Mouse (Mus musculus) hindbrain, embryonic 16.5 days (tissue): Measurements from ENCODE around the gene Cript. TPM values are rescaled to one million over a fixed set of nuclear protein-coding genes. Genes with fewer than 3 reads are reported as not detected.

Experiments used
- ATAC-seq: fragments of 200-750 bp; cut with Nextera tagmentation; 2 replicates; pipeline ENCODE4 v1.8.0; 2017; ENCODE audit warnings: moderate TSS enrichment, moderate library complexity
- H3K27ac ChIP-seq: fragments of 300-500 bp; sonication (generic); 2 replicates; pipeline ENCODE4 v1.5.1; 2014; ENCODE audit warnings: low read depth, mild to moderate bottlenecking, control low read depth, low read length, moderate library complexity
- H3K27me3 ChIP-seq: fragments of 300-500 bp; sonication (generic); replicated peaks from 2 replicates; pipeline ENCODE4 v1.6.1; 2014; ENCODE audit warnings: low read length; ENCODE audit not compliant: control insufficient read depth, insufficient read depth
- H3K36me3 ChIP-seq: fragments of 300-500 bp; sonication (generic); 2 replicates; pipeline ENCODE4 v1.6.1; 2014; ENCODE audit warnings: mild to moderate bottlenecking, low read length, moderate library complexity, mixed read lengths; ENCODE audit not compliant: control insufficient read depth, insufficient read depth
- H3K4me1 ChIP-seq: fragments of 300-500 bp; sonication (generic); 2 replicates; pipeline ENCODE4 v1.6.1; 2014; ENCODE audit warnings: low read depth, low read length; ENCODE audit not compliant: control insufficient read depth, insufficient read depth
- H3K4me2 ChIP-seq: fragments of 300-500 bp; sonication (generic); 2 replicates; pipeline ENCODE4 v1.6.1; 2014; ENCODE audit warnings: mild to moderate bottlenecking, low read length, control low read depth, moderate library complexity
- H3K4me3 ChIP-seq: fragments of 300-500 bp; sonication (generic); 2 replicates; pipeline ENCODE4 v1.5.1; 2014; ENCODE audit warnings: mild to moderate bottlenecking, low read length, control low read depth, moderate library complexity
- H3K9ac ChIP-seq: fragments of 300-500 bp; sonication (generic); 2 replicates; pipeline ENCODE4 v1.6.1; 2014; ENCODE audit warnings: low read depth, mild to moderate bottlenecking, control low read depth, low read length, moderate library complexity
- H3K9me3 ChIP-seq: fragments of 300-500 bp; sonication (generic); 2 replicates; pipeline ENCODE4 v1.6.1; 2014; ENCODE audit warnings: mild to moderate bottlenecking, low read length, moderate library complexity; ENCODE audit not compliant: control insufficient read depth
- WGBS: fragments of 180-500 bp; shearing (Covaris S2); extraction: QIAGEN DNeasy Blood & Tissue Kit; methylation state at CpG from one replicate; pipeline ENCODE4 v1.1.7; 2014; 5-methylcytosine and 5-hydroxymethylcytosine counted together
- polyA plus RNA-seq: library from polyadenylated mRNA; unstranded; fragments of >200 nt; fragmentation: Nextera tagmentation; extraction: Ambion mirVana; gene quantifications from 2 replicates; pipeline ENCODE4 v1.2.1, GENCODE M21; 2015

Cript gene
- polyA plus RNA-seq, 1 experiment from 2014 or later: 203 TPM

DNA sequence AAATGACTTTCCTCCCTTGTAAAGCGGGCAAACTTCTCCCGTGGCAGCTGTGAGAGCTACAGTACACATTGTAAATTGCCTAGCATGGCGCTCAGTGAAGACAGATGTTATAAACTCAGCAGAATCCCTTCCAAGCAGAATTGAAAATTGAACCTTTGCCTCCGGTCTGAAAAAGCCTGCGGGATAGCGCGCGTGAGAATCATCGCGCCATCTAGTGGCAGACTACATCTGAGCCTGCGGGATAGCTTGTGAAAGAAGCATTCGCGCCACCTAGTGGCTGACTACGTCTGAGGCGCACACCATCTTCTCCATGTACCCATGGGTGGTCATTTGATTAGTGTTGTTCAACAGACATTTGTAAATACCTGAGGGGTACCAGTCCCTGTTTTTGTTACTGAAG is 19.0 kb downstream of the Cript start:
- no peak overlapping the region for H3K9ac ChIP-seq
- H3K27me3 ChIP-seq: no peaks in the 10 kb centered on the region
- 1% methylated on average over 15 of the region's 15 CpGs for whole genome bisulfite sequencing
- H3K4me1 ChIP-seq: no peaks in the 10 kb centered on the region
- H3K4me2 ChIP-seq: no peak overlapping the region
- H3K36me3 ChIP-seq: no peaks in the 10 kb centered on the region
- H3K9me3 ChIP-seq: no peaks in the 10 kb centered on the region
- no peak overlapping the region for H3K27ac ChIP-seq
- H3K4me3 ChIP-seq: no peak overlapping the region
- ATAC-seq: peak; percentile 85

DNA sequence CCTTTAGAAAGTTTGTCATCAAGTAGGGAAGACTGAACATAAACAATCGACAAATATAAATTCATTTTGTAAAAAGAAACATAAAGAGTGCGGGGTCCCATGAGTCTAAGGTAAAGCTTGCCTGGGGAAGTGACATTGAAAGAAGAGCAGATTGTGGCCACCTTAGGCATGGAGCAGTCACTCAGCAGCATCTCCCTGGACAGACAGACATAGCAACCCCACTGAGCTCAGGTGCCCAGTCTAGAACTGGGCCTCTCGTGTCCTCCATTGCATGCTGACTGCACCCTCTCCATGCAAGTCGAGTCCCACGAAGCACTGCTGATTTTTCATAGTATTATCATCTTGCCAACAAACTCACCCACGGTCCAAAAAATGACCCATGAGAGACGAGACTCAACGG is 19.4 kb downstream of the Cript start:
- Histone ChIP-seq H3K9me3 (no peaks in the 10 kb centered on the region), H3K4me2 (no peak overlapping the region), H3K27me3 (no peaks in the 10 kb centered on the region), H3K4me1 (no peaks in the 10 kb centered on the region), H3K9ac (no peak overlapping the region), H3K4me3 (no peak overlapping the region), H3K36me3 (no peaks in the 10 kb centered on the region), H3K27ac (no peak overlapping the region)
- peak; percentile 3; the same call in 1 of the 2 replicates for ATAC-seq
- 82% methylated on average over 8 of the region's 8 CpGs for WGBS

DNA sequence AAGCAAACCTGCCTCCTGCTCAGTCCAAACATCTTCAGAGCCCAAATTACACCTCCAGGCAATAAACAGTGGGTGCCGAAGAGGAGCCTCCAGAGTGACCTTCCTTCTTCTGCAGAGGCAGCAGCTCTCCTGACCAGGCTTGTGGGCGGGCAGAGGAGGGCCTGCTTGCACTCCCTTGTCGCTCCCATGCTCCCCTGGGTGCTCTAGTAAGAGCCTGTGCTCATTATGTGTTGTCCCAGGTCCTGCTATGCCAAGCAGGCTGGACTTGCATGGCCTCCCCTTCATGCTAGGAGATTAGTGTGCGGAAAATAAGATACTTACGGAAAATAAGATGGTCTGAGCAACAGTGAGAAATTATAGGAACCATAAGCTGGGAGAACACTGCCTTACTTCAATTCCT is 24.3 kb downstream of the Cript start:
- WGBS: 67% methylated on average over 5 of the region's 5 CpGs

DNA sequence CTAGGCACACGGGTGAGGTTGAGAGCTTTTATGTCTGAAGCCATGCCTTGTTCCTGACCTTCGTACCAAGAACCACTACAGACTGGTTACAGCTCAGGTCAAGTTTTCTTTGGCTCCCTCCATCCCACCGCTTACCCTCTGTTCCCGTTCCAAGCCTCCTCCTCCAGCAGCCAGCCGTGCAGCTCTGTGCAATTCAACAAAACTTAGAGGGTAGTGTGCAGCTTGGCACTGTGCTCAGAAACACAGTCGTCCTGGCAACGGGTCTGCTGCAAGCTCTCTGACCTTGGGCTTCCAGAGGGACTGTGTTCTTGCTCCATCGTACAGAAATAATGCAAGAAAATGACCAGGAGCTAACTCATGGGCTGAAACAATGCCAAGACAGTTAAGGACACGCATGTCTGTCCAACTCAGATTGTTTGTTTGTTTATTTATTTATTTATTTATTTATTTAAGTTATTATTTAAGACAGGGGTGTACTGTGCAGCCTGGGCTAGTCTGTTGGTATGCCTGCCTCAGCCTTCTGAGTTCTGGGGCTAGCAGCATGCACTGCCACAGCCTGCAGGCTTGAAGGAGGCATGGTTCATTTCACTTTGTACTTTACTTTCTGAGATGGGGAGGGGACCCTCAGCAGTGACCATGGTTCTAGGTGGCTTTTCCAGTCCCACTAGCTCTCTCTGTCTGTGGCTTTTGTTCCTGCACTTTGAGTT is 25.3 kb downstream of the Cript start:
- ATAC-seq: peak; percentile 85
- H3K36me3 ChIP-seq: no peaks in the 10 kb centered on the region
- no peak overlapping the region for H3K27ac ChIP-seq
- WGBS: 43% methylated on average over 9 of the region's 9 CpGs
- H3K4me3 ChIP-seq: no peak overlapping the region
- no peaks in the 10 kb centered on the region; the same call in 1 of the 2 replicates for H3K4me1 ChIP-seq
- no peaks in the 10 kb centered on the region for H3K27me3 ChIP-seq
- no peak overlapping the region for H3K9ac ChIP-seq
- no peak overlapping the region for H3K4me2 ChIP-seq
- H3K9me3 ChIP-seq: no peaks in the 10 kb centered on the region

More for the DNA sequence above, 24.3 kb downstream of the Cript start:
- Histone ChIP-seq H3K36me3 (no peaks in the 10 kb centered on the region), H3K4me1 (no peaks in the 10 kb centered on the region; the same call in 1 of the 2 replicates), H3K9ac (no peak overlapping the region), H3K27me3 (no peaks in the 10 kb centered on the region), H3K9me3 (no peaks in the 10 kb centered on the region), H3K27ac (no peak overlapping the region), H3K4me3 (no peak overlapping the region), H3K4me2 (no peak overlapping the region)
- no peak for ATAC-seq

DNA sequence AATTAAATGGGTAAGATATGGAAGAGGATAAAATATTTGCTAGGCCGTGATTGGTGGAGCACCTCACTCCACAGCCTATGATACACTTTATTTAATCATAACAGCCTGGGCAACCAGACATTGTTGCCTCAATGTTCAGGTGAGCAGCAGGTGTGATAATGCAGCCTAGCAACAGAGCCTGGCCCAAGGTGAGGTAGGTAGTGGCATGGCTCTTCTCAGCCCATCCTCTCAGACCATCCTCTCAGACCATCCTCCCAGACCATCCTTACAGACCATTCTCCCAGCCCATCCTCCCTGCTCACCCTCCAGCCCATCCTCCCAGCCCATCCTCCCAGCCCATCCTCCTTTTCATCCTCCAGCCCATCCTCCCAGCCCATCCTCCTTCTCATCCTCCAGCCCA is 26.3 kb downstream of the Cript start:
- 95% methylated on average over 1 of the region's 1 CpGs for WGBS
- no peak for ATAC-seq
- no peak overlapping the region for H3K4me2 ChIP-seq
- H3K27ac ChIP-seq: no peak overlapping the region
- H3K4me1 ChIP-seq: no peaks in the 10 kb centered on the region; the same call in 1 of the 2 replicates
- no peak overlapping the region for H3K4me3 ChIP-seq
- H3K9ac ChIP-seq: no peak overlapping the region
- no peaks in the 10 kb centered on the region for H3K36me3 ChIP-seq
- H3K9me3 ChIP-seq: no peaks in the 10 kb centered on the region
- H3K27me3 ChIP-seq: no peaks in the 10 kb centered on the region

DNA sequence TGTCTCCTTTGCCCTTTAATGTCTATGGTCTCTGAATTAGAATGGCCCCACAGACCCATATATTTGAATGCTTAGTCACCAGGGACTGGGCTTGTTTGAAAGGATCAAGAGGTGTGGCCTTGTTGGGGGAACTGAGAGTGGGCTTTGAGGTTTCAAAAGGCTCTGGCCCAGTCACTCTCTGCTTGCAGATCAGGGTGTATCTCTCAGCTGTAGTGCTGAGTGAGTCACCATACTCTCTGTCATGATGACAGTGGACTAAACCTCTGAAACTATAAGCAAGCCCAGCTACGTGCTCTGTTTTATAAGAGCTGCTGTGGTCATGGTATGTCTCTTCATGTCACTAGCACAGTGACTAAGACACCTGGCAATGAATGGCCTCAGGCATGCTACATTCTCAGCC is 27.1 kb downstream of the Cript start:
- Histone ChIP-seq H3K4me1 (no peaks in the 10 kb centered on the region; the same call in 1 of the 2 replicates), H3K27me3 (no peaks in the 10 kb centered on the region), H3K9ac (no peak overlapping the region), H3K4me3 (no peak overlapping the region), H3K9me3 (no peaks in the 10 kb centered on the region), H3K4me2 (no peak overlapping the region), H3K36me3 (no peaks in the 10 kb centered on the region), H3K27ac (no peak overlapping the region)
- no peak for ATAC-seq
- 87% methylated on average over 1 of the region's 1 CpGs for WGBS

DNA sequence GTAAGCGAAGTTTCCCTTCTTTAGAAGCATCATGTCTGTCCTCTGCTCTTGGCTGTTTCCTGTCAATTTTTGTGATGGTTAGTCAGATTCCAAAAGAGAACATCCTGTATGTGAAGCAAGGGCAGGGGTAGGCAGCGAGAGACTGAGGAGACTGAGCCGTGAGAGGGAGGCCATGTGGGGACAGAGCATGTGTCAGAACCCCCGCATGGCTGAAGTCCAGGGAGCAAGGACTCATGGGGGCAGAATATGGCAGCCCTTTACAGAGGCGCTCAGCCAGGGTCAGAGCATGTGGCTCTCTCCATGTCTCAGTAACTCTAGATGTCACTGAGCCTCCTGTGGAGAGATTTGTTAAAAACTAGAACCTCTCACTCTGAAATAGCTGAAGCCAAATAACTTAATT is 28.6 kb downstream of the Cript start:
- H3K27ac ChIP-seq: no peak overlapping the region
- WGBS: 73% methylated on average over 5 of the region's 5 CpGs
- no peaks in the 10 kb centered on the region; the same call in 1 of the 2 replicates for H3K4me1 ChIP-seq
- no peak overlapping the region for H3K4me3 ChIP-seq
- H3K4me2 ChIP-seq: no peak overlapping the region
- no peaks in the 10 kb centered on the region for H3K27me3 ChIP-seq
- H3K36me3 ChIP-seq: no peaks in the 10 kb centered on the region
- no peak overlapping the region for H3K9ac ChIP-seq
- no peak for ATAC-seq
- no peaks in the 10 kb centered on the region for H3K9me3 ChIP-seq

DNA sequence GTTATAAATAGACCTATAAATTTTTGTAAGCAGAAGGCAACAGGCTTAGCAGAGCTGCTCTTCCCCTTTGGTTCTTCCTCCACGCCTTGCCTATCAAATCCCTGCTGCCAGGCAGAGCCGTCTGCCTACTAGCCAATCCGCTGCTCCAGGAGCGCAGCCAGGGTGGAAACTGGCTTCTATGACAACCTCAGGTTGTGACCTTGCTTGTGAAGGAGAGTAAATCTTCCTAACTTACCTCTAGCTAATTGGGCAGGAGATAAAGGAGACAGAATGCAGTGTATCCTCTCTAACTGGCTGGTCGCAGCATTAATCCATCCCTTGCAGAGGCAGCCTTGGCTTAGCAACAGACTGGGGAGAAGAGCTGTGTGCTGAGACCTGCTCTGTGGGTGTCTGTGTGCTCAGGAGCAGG is 29.7 kb downstream of the Cript start:
- ATAC-seq: peak; percentile 79
- H3K9ac ChIP-seq: no peak overlapping the region
- no peak overlapping the region for H3K4me3 ChIP-seq
- H3K4me2 ChIP-seq: no peak overlapping the region
- H3K27me3 ChIP-seq: no peaks in the 10 kb centered on the region
- WGBS: 47% methylated on average over 5 of the region's 5 CpGs
- H3K36me3 ChIP-seq: no peaks in the 10 kb centered on the region
- H3K27ac ChIP-seq: peak overlapping the region; percentile 1
- no peaks in the 10 kb centered on the region; the same call in 1 of the 2 replicates for H3K4me1 ChIP-seq
- no peaks in the 10 kb centered on the region for H3K9me3 ChIP-seq

DNA sequence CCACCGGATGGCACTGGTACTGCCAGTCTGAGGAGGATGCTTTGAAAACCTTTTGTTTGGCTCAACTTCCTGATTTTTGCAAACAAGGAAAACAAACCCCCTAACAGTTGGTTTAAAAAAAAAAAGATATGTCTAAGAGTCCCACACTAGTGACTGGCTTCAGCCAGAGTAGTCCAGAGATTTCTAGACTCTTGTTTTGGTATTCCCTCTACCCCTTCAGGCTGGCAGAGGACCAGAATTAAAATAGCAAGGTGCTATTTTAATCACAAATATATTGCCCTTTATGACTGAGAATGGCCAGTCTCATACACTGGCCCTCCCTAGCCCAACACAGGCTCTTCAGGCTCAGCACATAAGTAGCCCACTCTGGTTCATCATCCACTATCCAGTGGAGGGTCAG is 30.3 kb downstream of the Cript start:
- H3K9me3 ChIP-seq: no peaks in the 10 kb centered on the region
- no peaks in the 10 kb centered on the region; the same call in 1 of the 2 replicates for H3K4me1 ChIP-seq
- no peaks in the 10 kb centered on the region for H3K36me3 ChIP-seq
- H3K4me3 ChIP-seq: no peak overlapping the region
- WGBS: 80% methylated on average over 1 of the region's 1 CpGs
- no peak overlapping the region for H3K9ac ChIP-seq
- H3K27me3 ChIP-seq: no peaks in the 10 kb centered on the region
- no peak overlapping the region for H3K4me2 ChIP-seq
- no peak for ATAC-seq
- H3K27ac ChIP-seq: 0 out of 2 replicates have a peak overlapping the region, but pooled peaks have one; percentile 24
